Mouse (Mus musculus): ENCODE data around the gene Ube4a. TPM values are rescaled to one million over a fixed set of nuclear protein-coding genes. Genes with fewer than 3 reads are reported as not detected.
"Not testable (repeated sequence)": the region's sequence is repeated elsewhere in the genome, so short reads cannot be mapped to it uniquely, and the experiment has no call there.

The Ube4a gene
- polyA plus RNA-seq, 1 experiment, result 13.7 TPM

GRCm38 (mm10) chr9:44981676-44982075 is 16.3 kb upstream of the Ube4a start, which contains the start of gene Cd3d:
TSS of gene Cd3d (plus strand) at chr9:44981786.
- Histone ChIP-seq H3K79me3 (ENCODE audit: low read depth) (no peaks in the 10 kb centered on the region), H3K36me3 (ENCODE audit: control insufficient read depth, insufficient read depth) (no peaks in the 10 kb centered on the region), H3ac (ENCODE audit: control insufficient read depth, insufficient read length, low read depth) (no peak within 1 kb of the TSS), H3K4me3 (ENCODE audit: insufficient read depth, poor library complexity, severe bottlenecking) (no peak within 1 kb of the TSS), H3K27me3 (ENCODE audit: control insufficient read depth, insufficient read depth, insufficient read length) (peaks cover 31% of the 10 kb centered on the region), H3K79me2 (ENCODE audit: control insufficient read depth, insufficient read depth) (no peaks in the 10 kb centered on the region)
- TF ChIP-seq MYOD1 (IDR thresholded peaks at IDR 0.05; ENCODE audit: control insufficient read depth, insufficient read length, low read depth), result no peak
- no peak for TF ChIP-seq FOSL1 (IDR thresholded peaks at IDR 0.05; ENCODE audit: insufficient read depth, low read length, poor library complexity, severe bottlenecking)
- TF ChIP-seq CTCF (IDR thresholded peaks at IDR 0.05; ENCODE audit: control insufficient read depth, insufficient read depth, insufficient read length), result no peak
- TF ChIP-seq MAX (IDR thresholded peaks at IDR 0.05), result no peak
- no peak for TF ChIP-seq USF1 (IDR thresholded peaks at IDR 0.05; ENCODE audit: low read depth)
- TF ChIP-seq CEBPB (IDR thresholded peaks at IDR 0.05; ENCODE audit: low read depth), result no peak
- TF ChIP-seq MYOG (IDR thresholded peaks at IDR 0.05; ENCODE audit: control insufficient read depth, extremely low read depth, insufficient read length), result no peak

DNA sequence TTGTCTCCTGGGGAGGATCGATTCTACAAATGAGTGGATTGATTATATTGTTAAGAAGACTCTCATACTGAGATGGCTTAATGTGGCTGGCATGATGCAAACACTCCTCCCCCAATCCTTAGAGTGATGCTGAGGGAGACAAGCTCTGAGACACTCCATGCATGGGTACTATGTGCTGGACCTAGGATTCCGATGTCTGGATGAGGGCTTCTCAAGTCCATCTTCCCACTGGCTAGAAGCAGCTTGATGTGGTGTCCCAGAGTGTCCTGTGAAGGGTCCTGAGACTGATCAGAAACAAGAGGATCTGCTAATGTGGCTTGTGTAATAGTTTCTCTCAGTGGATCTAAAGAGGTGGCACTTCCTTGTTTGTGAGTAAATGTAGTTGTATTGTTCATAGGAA is 15.7 kb upstream of the Ube4a start:
- H3K36me3 ChIP-seq (ENCODE audit: control insufficient read depth, insufficient read depth), result no peaks in the 10 kb centered on the region
- H3ac ChIP-seq (ENCODE audit: control insufficient read depth, insufficient read length, low read depth), result no peak overlapping the region
- TF ChIP-seq MYOD1 (IDR thresholded peaks at IDR 0.05; ENCODE audit: control insufficient read depth, insufficient read length, low read depth), result no peak
- TF ChIP-seq FOSL1 (IDR thresholded peaks at IDR 0.05; ENCODE audit: insufficient read depth, low read length, poor library complexity, severe bottlenecking), result no peak
- no peak for TF ChIP-seq USF1 (IDR thresholded peaks at IDR 0.05; ENCODE audit: low read depth)
- no peak for TF ChIP-seq MYOG (IDR thresholded peaks at IDR 0.05; ENCODE audit: control insufficient read depth, extremely low read depth, insufficient read length)

GRCm38 (mm10) chr9:44980242-44980641 is 14.8 kb upstream of the Ube4a start, which contains the start of gene Cd3g:
TSS of gene Cd3g (minus strand) at chr9:44980431.
- H3K27me3 ChIP-seq (ENCODE audit: control insufficient read depth, insufficient read depth, insufficient read length), result peaks cover 39% of the 10 kb centered on the region

More for the DNA sequence above, 15.7 kb upstream of the Ube4a start:
- H3K79me2 ChIP-seq (ENCODE audit: control insufficient read depth, insufficient read depth), result no peaks in the 10 kb centered on the region
- H3K4me3 ChIP-seq (ENCODE audit: insufficient read depth, poor library complexity, severe bottlenecking), result no peak overlapping the region
- no peaks in the 10 kb centered on the region for H3K79me3 ChIP-seq (ENCODE audit: low read depth)
- H3K27me3 ChIP-seq (ENCODE audit: control insufficient read depth, insufficient read depth, insufficient read length), result peaks cover 35% of the 10 kb centered on the region

DNA sequence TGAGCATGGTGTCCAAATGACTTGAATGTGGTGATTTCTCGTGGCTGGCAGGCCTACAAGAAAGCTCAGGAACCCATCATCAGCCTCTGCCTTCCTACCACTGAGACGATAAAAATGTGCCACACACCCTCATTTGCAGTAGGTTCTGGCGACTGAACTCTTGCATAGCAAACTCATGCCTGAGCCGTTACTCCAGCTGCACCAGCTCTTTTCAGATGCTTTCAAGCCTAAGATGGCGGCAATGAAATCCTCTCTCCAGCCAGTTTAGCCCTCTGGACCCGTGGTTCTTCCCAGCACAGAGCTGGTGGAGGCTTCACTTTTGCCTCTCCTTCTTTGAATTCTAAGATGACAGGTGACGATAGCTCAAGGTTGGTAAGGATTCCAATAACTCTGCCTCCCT is 14.4 kb upstream of the Ube4a start:
- Histone ChIP-seq H3K79me3 (ENCODE audit: low read depth) (no peaks in the 10 kb centered on the region), H3K4me3 (ENCODE audit: insufficient read depth, poor library complexity, severe bottlenecking) (no peak overlapping the region), H3K79me2 (ENCODE audit: control insufficient read depth, insufficient read depth) (no peaks in the 10 kb centered on the region), H3K27me3 (ENCODE audit: control insufficient read depth, insufficient read depth, insufficient read length) (peaks cover 44% of the 10 kb centered on the region), H3ac (ENCODE audit: control insufficient read depth, insufficient read length, low read depth) (no peak overlapping the region), H3K36me3 (ENCODE audit: control insufficient read depth, insufficient read depth) (no peaks in the 10 kb centered on the region)
- no peak for TF ChIP-seq CEBPB (IDR thresholded peaks at IDR 0.05; ENCODE audit: low read depth)
- no peak for TF ChIP-seq FOSL1 (IDR thresholded peaks at IDR 0.05; ENCODE audit: insufficient read depth, low read length, poor library complexity, severe bottlenecking)
- no peak for TF ChIP-seq CTCF (IDR thresholded peaks at IDR 0.05; ENCODE audit: control insufficient read depth, insufficient read depth, insufficient read length)
- no peak for TF ChIP-seq MAX (IDR thresholded peaks at IDR 0.05)
- TF ChIP-seq MYOG (IDR thresholded peaks at IDR 0.05; ENCODE audit: control insufficient read depth, extremely low read depth, insufficient read length), result no peak
- TF ChIP-seq MYOD1 (IDR thresholded peaks at IDR 0.05; ENCODE audit: control insufficient read depth, insufficient read length, low read depth), result no peak
- no peak for TF ChIP-seq USF1 (IDR thresholded peaks at IDR 0.05; ENCODE audit: low read depth)

More at GRCm38 (mm10) chr9:44980242-44980641, 14.8 kb upstream of the Ube4a start, which contains the start of gene Cd3g:
- no peak for TF ChIP-seq CEBPB (IDR thresholded peaks at IDR 0.05; ENCODE audit: low read depth)
- TF ChIP-seq CTCF (IDR thresholded peaks at IDR 0.05; ENCODE audit: control insufficient read depth, insufficient read depth, insufficient read length), result no peak
- no peak for TF ChIP-seq USF1 (IDR thresholded peaks at IDR 0.05; ENCODE audit: low read depth)
- TF ChIP-seq MAX (IDR thresholded peaks at IDR 0.05), result no peak
- no peak within 1 kb of the TSS for H3ac ChIP-seq (ENCODE audit: control insufficient read depth, insufficient read length, low read depth)
- H3K4me3 ChIP-seq (ENCODE audit: insufficient read depth, poor library complexity, severe bottlenecking), result no peak within 1 kb of the TSS
- no peaks in the 10 kb centered on the region for H3K36me3 ChIP-seq (ENCODE audit: control insufficient read depth, insufficient read depth)
- H3K79me3 ChIP-seq (ENCODE audit: low read depth), result no peaks in the 10 kb centered on the region
- H3K79me2 ChIP-seq (ENCODE audit: control insufficient read depth, insufficient read depth), result no peaks in the 10 kb centered on the region

DNA sequence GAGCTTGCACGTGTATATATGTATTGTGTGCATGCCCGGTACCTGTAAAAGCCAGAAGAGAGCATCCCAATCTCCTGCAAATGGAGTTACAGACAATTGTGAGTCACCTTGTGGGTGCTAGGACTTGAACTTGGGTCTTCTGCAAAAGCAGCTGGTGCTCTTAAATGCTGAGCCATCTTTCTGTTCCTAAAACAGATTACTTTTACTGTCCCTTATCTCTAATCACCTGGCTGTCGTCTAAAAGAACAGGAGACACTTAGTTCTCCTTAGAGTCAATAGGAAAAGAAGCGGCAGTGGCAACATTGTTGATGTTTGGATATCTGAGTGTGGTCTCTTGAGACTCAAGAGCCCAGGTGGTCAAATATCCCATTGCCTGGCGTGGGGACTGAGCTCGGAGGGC is 12.4 kb upstream of the Ube4a start:
- Histone ChIP-seq H3K79me2 (ENCODE audit: control insufficient read depth, insufficient read depth) (no peaks in the 10 kb centered on the region), H3K4me3 (ENCODE audit: insufficient read depth, poor library complexity, severe bottlenecking) (no peak overlapping the region), H3K36me3 (ENCODE audit: control insufficient read depth, insufficient read depth) (no peaks in the 10 kb centered on the region), H3ac (ENCODE audit: control insufficient read depth, insufficient read length, low read depth) (no peak overlapping the region), H3K79me3 (ENCODE audit: low read depth) (no peaks in the 10 kb centered on the region), H3K27me3 (ENCODE audit: control insufficient read depth, insufficient read depth, insufficient read length) (peaks cover 60% of the 10 kb centered on the region)
- TF ChIP-seq MYOD1 (IDR thresholded peaks at IDR 0.05; ENCODE audit: control insufficient read depth, insufficient read length, low read depth), result no peak
- no peak for TF ChIP-seq FOSL1 (IDR thresholded peaks at IDR 0.05; ENCODE audit: insufficient read depth, low read length, poor library complexity, severe bottlenecking)
- no peak for TF ChIP-seq CEBPB (IDR thresholded peaks at IDR 0.05; ENCODE audit: low read depth)
- TF ChIP-seq USF1 (IDR thresholded peaks at IDR 0.05; ENCODE audit: low read depth), result no peak
- TF ChIP-seq CTCF (IDR thresholded peaks at IDR 0.05; ENCODE audit: control insufficient read depth, insufficient read depth, insufficient read length), result no peak
- TF ChIP-seq MYOG (IDR thresholded peaks at IDR 0.05; ENCODE audit: control insufficient read depth, extremely low read depth, insufficient read length), result no peak
- TF ChIP-seq MAX (IDR thresholded peaks at IDR 0.05), result no peak

DNA sequence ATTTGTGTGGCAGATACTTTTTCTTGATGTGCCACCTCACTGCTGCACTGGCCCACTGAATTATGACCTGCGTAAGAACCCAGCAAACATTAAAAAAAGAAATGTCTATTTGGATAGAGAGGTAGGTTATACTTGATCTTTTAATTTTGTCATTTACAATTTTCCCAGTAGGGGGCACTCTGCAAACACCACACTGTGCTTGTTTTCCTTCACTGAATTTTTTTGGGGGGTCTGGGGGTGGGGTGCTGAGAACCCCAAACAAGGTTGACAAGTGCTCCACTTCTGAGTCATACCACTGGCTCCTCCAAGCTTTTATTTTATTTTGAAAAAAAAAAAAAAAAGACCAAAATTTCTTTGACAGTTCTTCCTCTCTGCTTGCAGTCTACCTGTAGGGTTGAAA is 4.0 kb upstream of the Ube4a start:
- no peak for TF ChIP-seq MAX (IDR thresholded peaks at IDR 0.05)
- Histone ChIP-seq H3K36me3 (ENCODE audit: control insufficient read depth, insufficient read depth) (no peaks in the 10 kb centered on the region), H3K79me2 (ENCODE audit: control insufficient read depth, insufficient read depth) (peaks cover 9% of the 10 kb centered on the region), H3ac (ENCODE audit: control insufficient read depth, insufficient read length, low read depth) (no peak overlapping the region), H3K79me3 (ENCODE audit: low read depth) (peaks cover 8% of the 10 kb centered on the region), H3K27me3 (ENCODE audit: control insufficient read depth, insufficient read depth, insufficient read length) (peaks cover 20% of the 10 kb centered on the region), H3K4me3 (ENCODE audit: insufficient read depth, poor library complexity, severe bottlenecking) (no peak overlapping the region)

- H3K79me3 ChIP-seq (ENCODE audit: low read depth), result peaks cover 13% of the 10 kb centered on the region
- H3K4me3 ChIP-seq (ENCODE audit: insufficient read depth, poor library complexity, severe bottlenecking); H3K36me3 ChIP-seq (ENCODE audit: control insufficient read depth, insufficient read depth); H3ac ChIP-seq (ENCODE audit: control insufficient read depth, insufficient read length, low read depth); H3K27me3 ChIP-seq (ENCODE audit: control insufficient read depth, insufficient read depth, insufficient read length): not testable (repeated sequence)
- peaks cover 24% of the 10 kb centered on the region for H3K79me2 ChIP-seq (ENCODE audit: control insufficient read depth, insufficient read depth)
Measured at GRCm38 (mm10) chr9:44967763-44968162, 2.4 kb upstream of the Ube4a start.
